Mouse (Mus musculus): ENCODE measurements around the gene Selenon.

Selenon gene

DNA sequence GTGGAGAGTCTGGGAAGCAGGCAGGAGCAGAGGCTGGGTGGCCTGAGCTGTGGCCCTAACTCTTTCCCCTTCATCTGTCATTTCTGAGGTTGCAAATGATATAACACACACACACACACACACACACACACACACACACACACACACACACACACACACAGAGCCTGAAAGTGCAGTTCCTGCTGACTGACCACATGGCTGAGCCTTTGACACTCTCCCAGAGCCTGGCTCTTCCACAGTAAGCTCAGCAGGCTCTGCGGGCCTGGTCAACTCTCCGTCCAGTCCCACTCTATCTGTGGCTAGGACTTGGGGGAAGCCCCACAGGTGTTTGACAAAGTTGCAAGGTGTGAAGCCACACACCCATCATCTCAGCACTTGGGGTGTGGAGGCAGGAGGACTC is 25.3 kb upstream of the Selenon start:
- no peak for DNase-seq

DNA sequence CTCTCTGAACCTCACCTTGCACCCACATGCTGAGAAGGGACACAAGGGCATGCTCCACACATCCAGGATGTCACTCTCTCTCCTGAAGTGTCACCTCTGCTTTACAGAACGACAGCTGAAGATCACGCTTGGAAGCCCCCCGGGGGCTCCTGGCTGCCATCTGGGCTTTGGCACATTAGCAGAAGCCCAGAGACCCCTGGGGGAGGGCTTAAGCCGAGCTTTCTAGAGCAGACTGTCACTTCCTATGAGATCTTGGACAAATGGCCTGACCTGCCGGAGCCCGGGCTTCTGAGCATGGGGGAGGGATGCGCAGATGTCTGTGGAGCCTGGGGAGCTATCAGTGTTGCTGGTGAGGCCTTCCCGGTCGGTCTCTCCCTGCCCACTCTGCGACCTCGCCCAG is 23.5 kb upstream of the Selenon start:
- no peak for DNase-seq

DNA sequence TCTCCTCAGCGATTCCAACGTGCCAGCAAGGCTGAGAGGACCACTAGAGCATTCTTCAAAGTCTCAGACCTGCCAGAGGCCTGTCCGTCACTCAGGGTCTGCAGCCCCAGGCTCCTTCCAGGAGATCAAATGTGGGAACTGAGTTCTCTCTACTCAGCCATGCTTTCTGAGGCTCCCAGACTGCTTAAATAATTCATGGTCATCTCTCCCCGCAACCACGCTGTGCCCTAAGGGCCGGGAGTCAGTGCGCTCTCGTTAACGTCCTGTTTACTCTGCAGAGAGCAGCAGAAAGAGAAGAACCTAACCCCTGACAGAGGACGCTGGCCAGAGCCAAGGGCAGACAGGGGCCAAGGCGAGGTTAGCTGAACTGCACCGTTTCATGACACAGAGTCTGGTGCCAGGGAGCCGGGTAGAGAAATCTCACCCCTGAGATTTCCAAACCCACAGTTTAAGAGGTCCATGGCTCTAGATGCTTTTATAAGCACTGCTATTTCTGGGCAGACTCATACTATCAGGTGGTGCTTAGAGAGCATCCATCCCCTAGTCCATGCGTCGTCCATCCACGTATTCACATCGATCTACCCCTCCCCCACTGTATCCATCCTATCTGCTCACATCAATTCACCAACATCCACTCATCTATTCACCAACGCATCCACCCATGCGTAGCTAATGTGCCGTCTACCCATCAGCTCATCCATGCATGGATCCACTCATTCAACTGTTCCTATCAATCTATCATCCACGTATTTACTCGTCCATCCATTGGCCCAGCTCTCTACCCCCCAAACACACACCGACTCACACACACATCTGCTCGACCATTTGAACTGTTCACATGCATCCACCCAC is 20.7 kb upstream of the Selenon start:
- no peak for DNase-seq

DNA sequence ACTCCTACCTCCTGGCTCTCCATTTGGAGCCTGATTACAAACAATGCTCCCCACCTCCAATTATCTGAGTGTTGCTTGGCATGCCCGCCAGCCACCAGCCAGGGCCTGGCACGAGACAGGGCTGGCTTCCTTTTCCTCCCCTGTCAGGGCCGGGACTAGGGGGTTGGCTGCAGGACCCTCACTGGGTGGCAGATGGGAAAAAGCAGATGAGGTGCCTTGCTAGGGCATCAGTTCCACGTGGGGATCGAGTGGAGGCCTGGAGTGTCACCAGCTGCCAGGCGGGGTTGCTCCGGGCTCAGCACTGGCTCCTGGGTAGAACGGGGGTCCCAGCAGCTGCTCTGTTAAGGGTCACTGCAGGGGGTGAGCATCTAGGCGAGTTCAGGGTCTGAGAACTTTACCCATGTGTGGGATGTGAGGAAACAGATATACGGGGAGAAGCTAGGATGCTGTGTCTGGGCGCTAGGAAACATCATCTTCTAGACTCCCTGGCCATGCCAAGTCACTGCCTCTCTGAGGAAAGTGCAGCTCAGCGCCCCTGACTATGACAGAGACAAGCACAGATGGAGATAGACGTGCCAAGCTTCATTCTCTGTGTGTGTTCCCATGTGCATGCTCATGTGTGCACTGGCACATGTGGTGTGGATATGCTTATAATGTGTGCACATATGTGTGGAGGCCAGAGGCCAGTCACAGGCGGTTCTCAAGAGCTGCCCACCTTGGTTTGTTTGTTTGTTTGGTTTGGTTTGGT is 18.9 kb upstream of the Selenon start:
- no peak for DNase-seq

DNA sequence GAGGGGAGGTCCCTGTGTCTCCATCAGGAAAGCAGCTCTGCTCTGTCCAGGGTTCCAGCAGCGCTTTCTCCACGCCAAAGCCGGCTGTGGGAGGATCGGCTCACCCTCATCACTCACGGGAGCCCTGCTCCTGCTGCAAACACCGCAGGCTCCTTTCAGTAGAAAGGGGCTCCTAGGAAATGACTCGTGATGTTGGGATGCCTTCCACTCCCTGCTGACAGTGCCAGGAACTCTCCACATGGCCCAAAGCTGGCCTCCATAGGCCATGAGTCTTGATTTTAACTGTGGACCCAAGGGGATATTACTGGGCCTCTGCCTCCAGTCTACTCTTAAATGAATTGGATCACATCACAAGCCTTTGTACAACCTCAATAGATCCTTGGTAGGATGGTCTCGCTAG is 17.9 kb upstream of the Selenon start:
- no peak for DNase-seq

DNA sequence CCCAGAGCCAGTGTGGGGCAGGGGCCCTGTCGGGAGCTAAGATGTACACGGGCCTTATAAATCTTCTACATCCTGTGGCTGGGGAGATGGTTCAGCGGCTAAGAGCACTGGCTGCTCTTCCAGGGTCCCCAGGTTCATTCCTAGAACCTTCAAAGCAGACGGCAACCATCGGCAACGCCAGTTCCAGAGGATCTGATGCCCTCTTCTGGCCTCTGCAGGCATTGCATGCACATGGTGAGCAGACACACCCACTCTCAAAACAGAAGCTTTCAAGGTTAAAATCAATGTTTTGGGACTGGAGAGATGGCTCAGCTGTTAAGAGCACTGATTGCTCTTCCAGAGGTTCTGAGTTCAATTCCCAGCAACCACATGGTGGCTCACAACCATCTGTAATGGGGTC is 17.2 kb upstream of the Selenon start:
- DNase-seq, result no peak

DNA sequence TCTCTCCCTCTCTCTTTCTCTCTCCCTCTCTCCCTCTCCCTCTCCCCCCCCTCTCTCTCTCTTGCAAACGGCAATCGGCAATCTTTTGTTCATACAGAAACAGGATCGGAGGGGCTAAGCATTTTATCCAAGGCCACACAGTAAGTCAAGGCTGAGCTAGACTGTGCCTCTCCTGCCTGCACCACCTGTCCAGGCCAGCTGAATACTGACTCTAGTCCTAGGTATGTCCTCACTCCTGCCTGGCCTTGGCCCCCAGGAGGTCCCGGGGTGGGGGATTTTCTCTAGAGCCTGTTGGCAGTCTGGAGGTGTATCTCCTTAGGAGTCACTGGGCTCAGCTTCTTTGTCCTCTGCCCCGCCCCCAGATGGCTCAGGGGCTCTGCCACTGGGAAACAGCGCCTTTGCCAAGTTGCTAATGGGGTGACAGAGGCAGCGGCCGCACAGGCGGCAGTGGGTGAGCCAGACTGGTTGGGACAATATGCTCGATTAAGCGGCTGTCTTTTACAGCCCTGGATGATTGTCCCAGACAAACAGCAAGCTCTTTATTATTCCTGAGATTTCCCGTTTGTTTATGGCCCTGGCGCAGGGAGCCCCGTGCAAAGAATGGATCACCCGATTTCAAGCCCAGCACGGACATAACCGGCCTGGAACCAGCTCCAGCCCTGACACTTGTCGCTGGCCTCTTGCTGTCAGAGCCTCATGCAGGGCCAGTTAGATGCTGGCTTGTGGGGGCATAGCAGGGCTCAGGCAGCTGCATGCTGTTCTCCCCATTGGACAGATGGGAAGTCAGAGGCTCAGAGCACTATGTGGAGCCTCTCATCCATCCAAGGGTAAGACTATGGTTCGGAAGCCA is 15.6 kb upstream of the Selenon start:
- peak; percentile 58 for DNase-seq

DNA sequence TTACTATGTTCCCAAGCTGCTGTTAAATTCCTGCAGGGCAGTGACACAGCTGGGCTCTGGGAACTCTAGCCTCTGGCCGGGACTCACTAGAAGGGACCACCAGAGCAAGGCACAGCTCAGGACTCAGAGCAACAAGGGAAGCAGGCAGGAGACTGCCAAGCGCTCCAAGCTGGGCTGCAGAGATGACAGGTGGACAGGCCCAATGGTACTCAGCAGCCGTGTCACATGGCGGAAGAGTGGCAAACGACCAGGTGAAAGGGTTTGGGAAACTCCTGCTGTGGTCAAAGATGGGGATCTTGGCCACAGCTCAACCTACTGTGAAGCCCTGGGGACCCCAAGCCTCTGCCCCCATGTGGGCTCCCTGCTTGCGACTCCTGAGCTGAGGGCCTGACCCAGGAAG is 12.1 kb upstream of the Selenon start:
- DNase-seq, result no peak

DNA sequence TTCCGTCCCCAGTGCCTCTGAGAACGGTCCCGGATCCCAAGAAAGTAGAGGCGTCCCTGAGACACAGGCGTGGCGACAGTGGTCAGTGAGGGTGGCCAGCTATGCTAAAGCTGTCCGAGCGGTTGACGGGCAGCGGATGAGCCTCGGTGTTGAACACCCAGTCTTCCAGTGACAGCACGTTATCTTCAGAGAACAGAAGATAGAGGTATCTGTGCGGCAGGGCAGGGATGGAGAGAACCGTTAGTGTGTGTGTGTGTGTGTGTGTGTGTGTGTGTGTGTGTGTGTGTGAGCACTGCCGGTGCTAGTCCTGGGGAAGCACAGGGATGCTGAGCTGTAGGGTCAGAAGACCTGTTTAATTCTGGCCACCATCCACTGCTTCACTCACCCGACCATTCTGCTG is 11.7 kb upstream of the Selenon start:
- DNase-seq, result no peak

DNA sequence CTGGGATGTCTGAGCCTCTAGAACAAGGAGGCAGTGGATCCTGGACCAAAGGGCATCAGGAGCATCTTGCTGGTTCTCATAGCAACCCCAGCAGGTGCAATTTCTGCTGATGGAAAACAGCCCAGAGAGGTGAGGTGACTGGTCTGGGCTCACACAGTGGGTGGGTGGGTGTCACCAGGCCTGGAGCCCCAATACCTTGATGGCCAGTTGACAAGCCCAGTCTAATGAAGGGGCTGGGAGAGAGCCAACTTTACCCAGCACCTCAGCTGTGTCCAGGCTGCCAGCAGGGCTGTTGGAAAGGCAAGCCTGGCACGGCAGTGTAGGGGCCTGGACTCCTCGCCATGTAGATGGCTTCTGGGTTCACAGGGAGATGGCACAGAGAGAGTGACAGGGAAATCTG is 10.0 kb upstream of the Selenon start:
- no peak for DNase-seq

DNA sequence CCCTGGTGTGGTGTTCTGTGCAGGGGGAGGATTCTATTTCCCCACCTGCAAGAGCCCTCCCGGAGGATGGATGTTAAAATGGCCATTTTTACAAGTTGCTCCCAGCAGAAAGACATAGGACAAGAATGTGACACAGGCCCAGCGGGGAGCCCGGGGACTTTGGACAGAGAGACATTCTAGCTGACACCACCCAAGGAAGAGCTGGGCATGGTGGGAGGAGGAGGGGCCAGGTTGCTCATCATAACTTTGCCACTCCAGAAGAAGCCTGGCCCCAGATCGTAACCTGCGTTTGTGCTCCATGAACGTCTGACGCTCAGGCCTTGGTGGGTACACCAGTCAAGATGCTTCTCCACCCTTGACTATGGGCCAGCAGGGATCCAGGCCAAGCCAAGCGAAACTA is 8.7 kb upstream of the Selenon start:
- no peak for DNase-seq

DNA sequence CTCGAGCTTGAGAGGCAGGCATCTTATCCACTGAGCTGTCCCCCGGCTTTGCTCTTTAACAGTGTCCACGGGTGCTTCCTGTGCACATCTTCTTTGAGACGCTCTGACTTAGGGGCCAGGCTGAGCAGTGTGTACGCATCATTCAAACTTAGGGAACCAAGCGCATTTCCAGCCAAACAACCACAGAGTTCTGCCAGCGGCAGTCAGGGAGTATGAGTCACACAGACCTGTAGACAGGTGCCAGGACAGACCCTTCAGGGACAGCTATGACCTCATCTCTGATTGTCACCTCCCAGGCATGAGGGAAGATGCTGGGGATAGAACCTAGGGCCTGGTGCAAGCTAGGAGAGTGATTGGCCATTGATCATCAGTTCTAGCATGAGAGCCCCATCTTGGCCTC is 7.2 kb upstream of the Selenon start:
- DNase-seq, result no peak

DNA sequence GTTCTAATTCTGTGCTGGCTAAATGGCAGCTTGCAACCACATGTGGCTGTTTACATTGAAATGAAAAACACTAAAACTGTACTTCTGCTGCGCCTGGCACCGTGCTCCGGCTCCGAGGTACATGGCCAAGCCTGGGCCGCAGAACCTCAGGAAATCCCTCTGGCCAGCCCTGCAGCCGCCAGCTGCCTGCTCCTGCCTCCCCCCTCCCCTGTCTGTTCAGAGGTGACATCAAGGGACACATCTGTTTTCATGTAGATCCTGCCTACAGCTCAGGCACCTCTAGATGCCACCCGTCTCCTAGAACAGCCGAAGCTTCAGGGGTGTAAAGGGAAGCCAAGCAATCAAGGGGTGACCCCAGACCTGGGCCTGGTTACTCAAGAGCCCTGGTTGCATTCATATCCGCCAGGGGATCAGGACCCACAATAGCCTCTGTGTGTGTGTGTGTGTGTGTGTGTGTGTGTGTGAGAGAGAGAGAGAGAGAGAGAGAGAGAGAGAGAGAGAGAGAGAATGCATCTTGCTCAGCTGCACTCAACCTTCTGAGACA is 6.7 kb upstream of the Selenon start:
- no peak for DNase-seq

DNA sequence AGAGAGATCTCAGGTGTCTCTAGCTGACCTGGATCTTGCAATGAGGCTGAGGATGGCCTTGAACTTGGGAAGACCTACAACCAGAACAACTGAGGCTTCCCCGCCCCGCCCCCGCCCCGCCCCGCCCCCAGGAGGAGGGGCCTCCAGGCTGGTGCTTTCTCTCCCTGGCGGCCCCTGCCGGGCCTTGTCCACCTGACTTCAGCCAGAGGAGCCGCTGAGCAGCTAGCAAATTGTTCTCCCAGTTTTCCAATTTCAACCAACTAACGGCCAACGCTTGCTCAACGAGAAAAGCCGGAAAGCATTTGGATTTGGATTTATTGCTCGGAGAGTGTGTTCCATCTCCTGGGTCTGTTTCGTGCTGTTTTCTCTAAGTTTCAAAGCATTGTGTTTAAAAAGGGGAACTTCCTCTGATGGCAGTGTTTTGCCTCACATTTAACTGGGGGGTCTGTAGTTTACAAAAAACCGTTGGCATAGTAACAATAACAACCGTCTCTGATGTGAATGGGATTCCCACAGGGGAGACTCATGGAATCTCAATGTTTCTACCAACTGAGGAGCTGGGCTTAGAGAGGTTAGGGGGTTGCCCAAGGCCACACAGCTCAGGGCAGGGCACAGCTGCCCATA is 5.8 kb upstream of the Selenon start:
- DNase-seq, result no peak

DNA sequence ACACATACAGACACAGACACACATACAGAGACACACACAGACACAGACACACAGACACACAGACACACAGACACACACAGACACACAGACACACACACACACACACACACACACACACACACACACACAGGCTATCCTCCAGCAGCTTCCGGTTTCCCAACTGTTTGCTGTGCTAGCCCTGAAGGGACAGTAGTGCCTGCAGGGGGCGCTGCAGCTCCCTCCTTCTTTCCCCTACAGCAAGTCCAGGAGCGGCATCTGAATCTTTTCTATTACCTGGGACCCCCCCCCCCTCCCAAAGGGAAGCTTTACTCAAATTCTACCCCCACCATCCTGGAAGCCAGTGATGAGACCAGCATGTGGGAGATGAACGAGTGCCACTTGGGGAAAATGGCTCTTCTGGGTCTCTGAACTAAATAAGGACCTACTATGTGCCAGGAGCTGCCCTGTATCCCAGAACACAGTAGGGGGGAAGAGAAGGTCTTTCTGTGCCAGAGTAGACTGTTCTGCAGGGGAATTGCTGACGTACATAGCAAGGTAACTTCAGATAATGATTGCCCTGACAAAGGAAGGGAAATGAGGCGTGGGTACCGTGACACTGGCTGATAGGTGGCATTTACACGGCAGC is 4.1 kb upstream of the Selenon start:
- DNase-seq, result no peak

DNA sequence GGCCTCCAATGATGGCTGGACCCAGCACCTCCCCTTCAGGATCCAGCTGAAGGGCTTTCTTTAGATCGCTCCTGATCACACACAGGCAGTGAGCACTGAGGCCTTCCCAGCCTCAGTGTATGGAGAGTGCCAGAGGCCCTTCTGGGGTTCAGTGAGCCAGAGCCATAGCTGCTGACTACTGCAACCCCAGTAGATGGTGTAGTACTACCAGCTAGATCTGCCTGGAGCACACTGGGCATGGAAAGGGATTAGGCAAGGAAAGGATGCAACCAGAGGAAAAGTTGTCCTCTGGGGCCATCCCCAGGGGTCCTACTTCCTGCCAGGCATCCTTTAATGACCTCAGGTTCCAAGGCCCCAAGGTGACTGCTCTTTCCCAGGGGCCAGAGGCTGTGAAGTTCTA is 1.7 kb upstream of the Selenon start:
- no peak for DNase-seq

DNA sequence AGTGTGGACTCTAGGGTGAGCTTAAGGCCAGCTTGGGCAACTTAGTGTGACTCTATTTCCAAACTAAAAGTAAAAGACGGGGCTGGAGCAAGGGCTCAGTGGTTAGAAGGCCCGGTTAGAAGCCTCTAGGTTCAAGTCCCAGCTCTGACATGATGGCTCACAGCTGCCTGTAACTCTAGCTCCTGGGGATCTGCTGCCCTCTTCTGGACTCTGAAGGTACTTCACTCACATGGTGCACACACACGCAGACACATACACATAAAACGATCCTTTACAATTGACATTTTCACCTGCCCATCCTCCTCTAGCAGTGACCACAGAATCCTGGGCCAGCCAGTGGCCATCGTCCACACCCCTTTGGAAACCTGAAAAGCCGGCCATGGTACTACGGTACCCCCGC is 2.1 kb downstream of the Selenon start:
- DNase-seq, result no peak

DNA sequence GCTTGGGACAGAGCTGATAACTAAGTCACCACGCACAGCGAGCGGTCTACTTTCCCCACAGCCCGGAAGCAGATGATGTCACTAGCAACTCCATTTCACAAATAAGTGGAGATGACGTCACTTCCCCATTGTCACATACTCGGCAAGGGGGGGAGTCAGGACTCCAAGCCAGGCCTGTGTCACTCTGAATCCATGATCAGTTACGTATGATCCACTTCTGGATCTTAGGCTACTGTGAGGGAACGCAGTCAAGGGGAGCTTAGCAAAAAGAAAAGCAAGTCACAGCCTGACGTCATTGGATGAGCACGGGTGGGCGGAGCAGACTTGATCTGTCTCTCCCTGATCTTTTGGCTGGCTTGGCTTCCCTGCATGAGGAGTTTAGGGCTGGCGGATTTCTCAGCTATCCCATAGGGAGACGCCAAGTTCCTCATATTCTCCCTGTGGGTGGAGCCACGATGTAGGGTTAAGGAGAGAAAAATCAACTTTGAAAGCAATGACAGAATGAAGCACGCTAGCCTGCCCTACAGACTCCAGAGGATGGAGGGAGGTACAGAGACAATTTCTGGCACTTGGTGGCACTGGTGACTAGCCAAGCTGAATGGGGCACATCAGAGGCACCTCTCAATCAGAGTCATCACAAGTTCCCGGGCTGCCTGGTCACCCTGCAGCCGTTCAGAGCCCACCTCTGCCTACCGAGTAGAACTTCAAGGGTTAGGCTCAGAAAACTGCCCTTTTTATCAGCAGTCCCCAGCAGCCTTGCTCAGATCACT is 3.6 kb downstream of the Selenon start:
- DNase-seq, result no peak

DNA sequence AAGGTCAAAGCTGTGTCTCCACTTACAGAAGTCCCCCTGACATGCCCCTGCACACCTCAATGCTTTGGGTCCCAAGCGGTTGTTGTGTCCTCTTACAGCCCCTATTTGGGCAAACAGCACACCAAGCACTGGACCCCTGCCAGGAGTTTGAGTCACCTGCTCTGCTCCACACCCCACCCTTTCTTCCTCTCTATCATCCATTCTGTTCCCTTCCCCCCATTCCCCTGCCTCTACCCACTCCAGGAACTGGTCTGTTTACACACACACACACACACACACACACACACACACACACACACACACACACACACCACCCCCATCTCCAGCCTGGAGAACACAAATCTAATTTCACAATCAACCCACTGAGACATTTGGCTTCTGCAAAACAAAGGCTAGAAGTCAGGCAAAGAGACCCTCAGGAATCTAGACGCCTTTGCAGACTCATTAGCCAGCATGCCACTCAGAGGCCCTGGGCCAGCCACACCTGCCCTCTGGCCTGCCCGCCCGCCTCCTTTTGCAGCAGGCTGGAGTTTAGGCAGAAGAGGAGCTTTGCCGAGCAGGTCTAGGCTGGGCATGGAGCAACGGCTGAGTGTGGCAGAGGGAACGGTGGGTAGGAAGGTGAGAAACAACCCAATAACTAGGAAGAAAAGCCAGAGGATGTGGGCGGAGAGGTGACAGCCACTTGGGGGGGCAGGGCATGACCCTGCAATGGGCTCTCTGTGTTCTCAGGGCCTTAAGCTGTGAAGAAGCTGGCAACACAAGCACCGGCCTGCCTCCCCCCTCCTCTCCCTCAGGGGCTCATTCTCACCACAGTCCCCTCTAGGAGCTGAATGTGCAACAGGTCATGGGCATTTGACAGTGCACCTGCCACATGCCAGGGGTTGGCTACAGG is 4.9 kb downstream of the Selenon start:
- DNase-seq, result no peak

DNA sequence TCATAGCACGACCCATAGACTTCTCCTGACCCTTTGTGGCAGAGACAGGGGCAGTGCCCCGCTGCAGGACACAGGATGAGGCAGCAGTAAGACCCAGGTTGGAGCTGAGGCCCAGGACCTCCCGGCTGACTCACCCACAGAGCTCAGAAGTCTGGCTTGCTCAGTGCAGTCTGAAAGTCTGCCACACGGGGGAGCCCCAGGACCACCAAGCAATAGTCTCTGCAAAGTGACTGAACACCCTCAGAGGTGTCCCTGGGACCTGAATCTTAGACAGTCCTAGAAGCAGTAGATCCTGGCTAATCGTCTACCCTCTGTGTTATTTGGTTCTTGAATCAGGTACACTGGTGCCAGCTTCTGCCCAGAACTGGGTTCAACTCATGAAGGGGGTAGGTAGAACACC is 8.7 kb downstream of the Selenon start:
- DNase-seq, result peak; percentile 88
